Mouse (Mus musculus) layer of hippocampus, adult 11-12 months (tissue): Measurements from ENCODE around the gene Celf2.
"Not testable (repeated sequence)": the region's sequence is repeated elsewhere in the genome, so short reads cannot be mapped to it uniquely, and the experiment has no call there.

ENCODE experiments used
- DNase-seq: peaks from one replicate; pipeline ENCODE4 v3.0.0; 2022; ENCODE audit warnings: low spot score

The Celf2 gene

DNA sequence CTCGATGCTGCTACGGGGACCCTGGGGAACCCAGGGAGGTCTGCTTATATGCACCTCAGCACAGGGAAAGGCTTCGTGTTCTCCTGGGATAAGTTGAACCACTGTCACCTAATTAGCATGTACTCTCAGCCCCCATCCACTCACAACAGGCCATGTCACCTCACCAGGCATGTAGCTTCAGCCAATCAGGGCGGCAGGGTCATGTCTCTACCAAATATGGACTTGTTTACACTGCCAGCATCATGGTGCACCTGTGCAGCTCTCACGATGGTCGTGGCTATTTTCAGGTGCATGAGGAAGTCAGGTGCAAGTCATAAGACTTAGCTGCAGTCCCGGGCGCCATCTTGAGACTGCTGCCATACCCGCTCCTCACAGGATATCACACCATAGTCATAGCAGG is at the start of gene Celf2:
Gene Celf2, minus strand, starts transcription at position 101 of the 400 bp plus-strand sequence.
- not testable (repeated sequence) for DNase-seq

DNA sequence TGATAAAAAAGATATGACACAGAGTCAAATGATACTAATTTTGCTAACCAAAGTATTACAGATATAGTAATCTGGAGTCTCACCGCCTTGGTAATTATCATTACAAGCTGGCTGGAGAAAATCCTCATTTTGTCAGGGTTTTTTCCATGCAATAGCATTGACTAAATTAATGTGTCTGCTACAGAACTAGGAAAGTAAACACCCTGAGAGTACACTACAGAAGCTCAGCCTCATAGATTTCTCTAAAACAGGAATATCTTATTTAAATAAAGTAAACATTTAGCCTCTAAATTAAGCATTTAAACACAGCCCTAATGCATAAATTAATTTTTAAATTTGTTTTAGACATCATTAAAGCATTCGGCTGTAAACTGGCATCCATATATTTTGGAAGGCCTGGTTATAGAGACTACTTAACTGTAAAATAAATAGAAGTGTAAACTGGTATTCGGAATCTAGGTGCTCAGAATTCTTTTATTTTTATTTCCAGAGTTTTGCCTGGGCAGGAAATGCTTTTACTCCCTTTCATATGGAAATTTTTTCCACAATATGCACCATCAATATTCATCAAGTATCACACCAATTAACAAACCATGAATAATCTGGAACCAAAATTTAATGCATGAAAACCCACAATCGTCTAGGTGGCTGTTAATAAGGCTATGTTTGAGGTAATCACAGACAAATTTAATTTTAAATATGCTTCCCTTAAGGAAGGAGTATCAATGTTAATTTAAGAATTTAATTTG is 46.0 kb upstream of the Celf2 start:
- DNase-seq = no peak

- DNase-seq = no peak
Observed at GRCm38 (mm10) chr2:7554601-7555000, 45.2 kb upstream of the Celf2 start.

DNA sequence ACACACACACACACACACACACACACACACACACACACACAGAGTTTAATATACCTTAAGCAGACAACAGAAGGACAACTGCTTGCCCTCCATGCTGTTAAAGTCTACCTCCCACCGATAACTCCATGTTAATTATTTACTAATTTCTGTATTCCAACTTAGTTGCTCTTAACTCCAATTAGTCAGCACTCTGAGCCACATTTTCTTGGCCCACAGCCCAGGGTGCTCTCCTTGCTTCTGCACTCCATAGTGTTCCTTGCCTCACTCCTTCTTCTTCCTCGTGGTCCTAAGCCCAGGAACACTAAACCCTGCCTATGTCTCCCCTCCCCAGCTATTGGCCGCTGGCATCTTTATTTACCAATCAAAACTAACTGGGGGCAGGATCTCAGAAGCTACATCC is 43.5 kb upstream of the Celf2 start:
- DNase-seq = no peak

GRCm38 (mm10) chr2:7548886-7549285 is 39.5 kb upstream of the Celf2 start:
- no peak for DNase-seq

- DNase-seq = no peak
Observed at GRCm38 (mm10) chr2:7534615-7535204, 25.3 kb upstream of the Celf2 start.

DNA sequence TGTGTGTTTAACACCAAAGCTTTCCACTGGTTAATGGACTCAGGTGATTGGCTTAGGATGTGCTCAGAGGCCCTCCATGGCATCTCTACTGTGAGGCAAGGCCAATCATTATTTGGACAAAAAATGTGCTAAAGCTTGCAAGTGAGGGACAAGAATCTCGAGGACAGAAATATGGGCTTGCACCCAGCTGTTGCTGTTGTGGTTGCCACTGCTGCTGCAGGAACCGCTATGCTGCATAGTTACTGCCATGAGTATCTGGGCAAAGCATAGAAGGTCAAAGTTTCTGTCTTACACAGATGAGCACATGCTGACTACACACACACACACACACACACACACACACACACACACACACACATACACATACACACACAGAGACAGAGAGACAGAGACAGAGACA is 24.8 kb upstream of the Celf2 start:
- DNase-seq = no peak

DNA sequence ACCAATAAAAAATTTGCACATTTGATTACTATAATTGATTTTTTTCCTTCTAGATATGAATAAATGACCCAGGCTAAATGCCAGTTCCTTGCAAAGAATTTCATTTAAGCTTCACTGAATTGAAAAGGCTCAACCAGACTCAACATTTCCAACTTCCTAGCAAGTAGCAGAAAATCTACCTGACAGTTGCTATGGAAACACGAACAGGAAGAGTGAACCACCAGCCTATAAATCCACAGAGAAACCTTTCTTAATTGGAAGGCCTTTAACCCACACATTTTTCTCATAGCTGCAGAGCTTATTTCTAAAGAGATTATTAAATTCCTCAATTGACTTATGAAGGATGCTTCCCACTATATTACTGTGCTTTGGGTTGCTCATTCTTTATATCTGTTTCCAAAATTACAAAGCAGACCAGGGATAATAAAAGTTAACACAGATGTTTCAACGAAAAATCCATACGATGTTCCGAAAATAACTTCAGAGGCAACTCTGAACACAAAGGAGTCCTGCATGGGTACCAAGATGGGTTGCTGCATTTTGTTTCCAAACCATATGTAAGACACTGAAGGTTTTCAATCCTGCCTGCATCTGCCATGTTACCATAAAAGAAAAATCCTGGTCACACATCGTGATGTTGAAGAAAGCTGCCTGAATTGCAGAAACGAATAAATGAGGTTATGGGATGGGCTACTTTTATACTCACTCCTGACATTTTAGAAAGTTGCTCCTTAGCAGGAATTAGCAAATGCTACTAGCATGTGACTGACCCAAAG is 22.0 kb upstream of the Celf2 start:
- DNase-seq = no peak

DNA sequence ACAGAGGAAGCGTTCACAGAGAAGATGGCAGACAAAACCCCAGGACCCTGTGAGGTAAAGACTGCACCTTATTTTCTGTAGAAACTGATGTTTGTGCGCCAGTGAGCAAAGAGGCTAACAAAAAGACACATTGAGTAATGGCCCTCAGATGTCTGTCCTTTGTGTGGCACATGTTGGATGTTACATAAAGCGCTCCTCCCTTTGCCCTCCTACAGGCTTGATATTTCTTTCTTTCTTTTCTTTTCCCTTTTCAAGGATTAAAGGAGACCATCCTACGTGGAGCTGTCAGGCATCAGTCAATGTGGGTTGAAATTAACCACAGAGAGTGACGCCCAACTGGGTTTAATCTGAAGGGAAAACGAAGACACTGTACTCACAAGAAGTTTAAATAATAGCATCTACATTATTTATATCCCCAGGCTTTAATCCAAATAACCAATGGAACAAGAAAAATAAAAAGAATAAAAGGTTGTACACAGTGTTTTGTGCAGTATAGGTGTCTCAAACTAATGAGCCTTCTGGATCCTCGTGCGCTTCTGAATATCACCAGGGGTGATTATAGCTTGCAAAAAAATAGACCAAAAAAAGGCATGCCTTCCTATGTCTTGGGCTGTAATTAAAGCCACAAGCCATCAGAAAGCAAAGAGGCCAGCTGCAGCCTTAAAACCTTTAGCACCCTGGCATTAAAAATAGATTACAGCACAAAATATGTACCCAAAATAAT is 21.3 kb upstream of the Celf2 start:
- DNase-seq = no peak

GRCm38 (mm10) chr2:7529637-7530036 is 20.3 kb upstream of the Celf2 start:
- peak; percentile 31 for DNase-seq

DNA sequence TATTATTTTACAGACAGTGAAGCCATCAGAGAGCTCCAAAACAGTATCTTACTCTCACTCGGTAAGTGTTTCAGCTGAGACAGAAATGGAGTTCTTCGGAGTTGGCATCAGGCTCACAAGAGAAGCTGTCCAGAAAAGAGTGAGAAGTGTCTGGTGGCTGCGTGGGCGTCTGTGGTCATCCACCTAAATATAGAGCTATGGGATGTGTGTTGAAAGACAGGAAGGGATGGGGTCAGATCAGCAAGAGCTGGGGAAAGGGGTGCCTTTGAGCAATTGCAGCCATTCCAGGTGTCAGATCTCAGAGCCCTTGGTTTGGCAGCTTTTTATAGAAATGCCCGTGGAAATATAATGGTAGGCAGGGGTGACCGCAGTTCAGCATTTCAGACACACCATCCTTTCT is 17.3 kb upstream of the Celf2 start:
- peak; percentile 63 for DNase-seq

DNA sequence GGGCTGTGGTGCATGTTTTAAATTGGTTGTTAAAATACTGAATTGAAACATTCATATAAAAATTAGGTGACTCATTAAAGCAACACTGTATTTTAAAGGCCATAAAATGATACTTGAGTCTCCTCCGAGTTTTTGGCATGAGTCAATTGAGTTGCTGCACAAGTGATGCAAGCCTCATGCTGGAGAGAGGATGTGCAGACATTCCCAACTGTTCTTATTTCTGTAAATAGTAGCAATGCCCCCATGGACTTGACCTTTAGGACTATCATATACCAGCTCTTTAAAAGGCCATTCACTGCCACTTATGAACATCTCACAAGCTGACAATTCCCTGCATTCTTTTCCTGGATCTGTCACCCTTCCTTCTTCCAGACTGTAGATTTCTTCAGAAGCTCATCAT is 10.1 kb upstream of the Celf2 start:
- no peak for DNase-seq

GRCm38 (mm10) chr2:7493420-7493819 is 15.9 kb downstream of the Celf2 start:
- no peak for DNase-seq

DNA sequence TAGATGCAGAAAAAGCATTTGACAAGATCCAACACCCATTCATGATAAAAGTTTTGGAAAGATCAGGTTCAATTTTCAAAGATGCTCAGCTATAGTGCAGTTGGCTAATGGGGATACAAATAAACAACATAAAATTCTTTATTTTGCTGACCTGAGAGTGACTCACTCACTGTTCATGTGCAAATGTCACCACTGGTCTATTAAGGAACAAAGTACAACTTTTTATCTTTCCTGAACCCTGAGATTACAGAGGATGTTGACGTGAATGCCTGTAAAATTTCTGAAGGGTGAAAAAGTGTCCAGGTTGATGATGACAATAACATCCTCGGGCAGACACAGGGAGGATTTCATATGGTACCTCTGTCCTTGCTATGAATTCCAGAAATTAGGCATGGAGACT is 24.4 kb downstream of the Celf2 start:
- DNase-seq = no peak

DNA sequence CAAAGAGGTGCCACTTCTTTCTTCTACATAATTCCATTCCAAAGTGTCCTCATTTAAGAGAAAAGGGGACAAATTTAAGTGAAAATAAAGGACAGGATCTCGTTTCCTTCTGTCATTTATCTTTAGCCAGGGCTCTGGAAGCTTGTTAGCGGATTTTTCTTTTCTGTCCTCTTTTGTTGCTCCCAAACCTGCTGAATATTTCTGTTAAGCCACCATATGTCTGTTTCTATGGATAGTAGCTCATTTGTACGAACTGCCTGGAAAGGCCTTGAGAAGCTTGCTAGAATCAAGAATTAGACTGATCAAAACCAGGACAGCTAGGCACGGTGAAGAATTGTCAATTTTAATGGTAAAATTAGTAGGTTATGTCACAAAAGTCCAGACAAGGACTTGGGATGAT is 27.3 kb downstream of the Celf2 start:
- no peak for DNase-seq

DNA sequence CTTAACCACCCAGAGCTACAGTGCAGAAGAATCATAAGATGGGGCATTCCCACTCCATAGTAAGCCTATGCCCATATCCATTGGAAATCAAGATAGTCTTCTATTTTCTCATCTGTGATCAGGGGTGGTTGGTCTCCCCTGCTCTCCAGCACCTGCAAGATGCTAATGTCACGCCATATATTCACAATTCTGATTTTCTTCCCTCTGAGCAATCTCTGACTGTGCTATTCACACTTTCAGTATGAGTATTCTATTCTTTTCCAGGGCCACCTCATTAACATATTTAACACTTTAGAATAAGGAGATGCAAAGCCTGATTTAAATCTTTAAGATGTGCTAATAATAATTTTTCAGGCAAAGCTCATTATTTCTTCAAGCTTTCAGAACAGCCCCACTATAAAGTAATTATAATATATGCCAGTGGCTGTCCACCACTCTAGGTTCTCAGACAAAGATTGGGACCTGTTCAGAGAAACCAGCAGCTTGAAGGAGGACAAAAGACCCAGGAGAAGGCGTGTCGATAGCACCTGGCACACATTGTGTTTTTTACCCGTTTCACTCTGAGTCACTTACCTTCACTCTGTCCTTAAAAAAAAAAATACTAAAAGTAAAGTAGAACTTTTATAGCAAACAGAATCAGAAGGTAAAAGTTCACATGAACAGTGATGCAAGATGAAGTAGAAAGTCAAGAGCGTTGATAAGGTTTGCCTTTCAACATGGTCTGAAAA is 48.9 kb downstream of the Celf2 start:
- DNase-seq = no peak

DNA sequence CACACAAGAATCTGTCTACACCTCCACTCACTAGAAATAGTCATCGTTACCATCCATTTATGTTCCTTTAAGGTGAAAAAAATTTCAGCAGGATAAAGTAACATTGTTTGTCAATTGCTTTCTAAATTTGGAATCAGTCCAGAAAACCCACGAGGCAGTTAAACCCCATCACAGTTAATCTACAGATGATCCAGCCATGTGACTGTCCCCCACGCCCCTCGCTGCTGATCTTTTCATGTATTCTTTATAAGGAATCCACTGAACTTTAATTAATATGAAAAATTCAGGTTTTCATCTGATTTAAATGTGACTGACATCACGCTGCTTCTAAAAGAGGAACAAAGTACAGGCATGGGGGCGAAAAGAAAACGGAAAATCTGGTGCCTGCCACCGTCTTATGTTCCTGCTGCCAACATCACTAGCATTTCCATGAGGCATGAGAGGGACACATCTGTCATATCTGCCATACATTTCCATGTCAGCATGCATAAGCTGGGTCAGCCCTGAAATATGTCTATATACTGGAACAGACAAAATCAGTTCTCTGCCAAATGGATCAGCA is 70.6 kb downstream of the Celf2 start:
- peak; percentile 65 for DNase-seq

DNA sequence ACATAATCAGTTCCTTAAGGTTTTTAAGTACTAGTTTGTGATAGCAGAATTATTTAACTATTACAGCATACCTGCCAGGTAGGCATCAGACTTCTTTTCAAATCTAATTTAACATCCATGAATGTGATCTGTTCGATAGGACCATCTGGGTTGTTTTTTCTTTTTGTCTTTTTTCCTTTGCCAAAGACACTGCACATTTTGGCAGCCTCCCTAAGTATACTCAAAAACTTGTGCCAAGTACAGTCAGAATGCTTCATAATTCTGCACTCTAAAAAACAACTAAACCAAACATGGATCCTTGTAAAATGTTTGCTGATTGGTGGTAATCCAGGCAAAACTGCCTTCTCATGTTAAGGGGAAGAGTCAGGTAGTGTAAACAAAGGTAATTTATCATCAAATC is 82.9 kb downstream of the Celf2 start:
- DNase-seq = peak; percentile 28

DNA sequence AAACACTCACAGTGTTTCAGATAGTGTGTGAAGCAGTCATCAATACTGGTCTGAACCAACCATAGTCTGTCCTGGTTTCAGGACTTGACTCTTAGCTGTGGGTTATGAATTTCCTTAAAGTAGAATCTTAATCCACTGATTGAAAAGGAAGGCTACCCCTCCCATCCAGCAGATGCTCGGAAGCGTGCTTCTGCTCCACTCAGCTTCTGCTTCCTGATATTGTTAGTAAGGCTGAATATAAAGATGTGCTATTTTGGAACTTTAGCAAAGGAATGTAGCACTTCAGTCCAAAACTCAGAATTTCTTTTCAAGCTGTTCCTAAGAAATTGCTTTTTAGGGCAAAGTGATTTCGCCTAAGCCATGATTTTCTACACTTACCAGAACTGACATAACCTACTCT is 108.8 kb downstream of the Celf2 start:
- DNase-seq = no peak

DNA sequence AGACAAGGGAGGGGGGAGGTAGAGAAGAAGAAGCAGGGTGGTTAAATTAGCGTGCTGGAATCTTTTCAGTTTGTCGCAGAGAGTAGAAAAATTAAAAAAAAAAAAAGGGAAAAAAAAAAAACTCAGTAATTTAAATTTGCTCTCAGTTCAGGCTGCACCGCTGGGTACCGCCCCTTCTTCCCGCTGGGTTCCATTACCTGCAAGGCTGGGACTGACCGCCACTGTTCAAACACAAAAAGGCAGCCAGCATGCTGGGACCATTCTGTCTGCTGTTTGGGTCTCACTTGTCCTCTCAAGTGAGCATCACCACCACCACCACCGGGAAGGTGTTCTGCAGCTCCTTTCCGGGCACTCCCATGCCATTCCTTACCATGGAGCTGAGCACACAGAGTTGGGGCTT is 113.4 kb downstream of the Celf2 start:
- no peak for DNase-seq

GRCm38 (mm10) chr2:7395473-7395872 is 113.9 kb downstream of the Celf2 start:
- no peak for DNase-seq

GRCm38 (mm10) chr2:7392500-7392899 is 116.9 kb downstream of the Celf2 start:
- no peak for DNase-seq
